Mouse (Mus musculus) midbrain, embryonic 14.5 days (tissue): ENCODE measurements at regions not wholly inside any gene's neighbourhood (a gene's known extent, or its start where the extent isn't known, plus 50 kb on each side); places are given as distances from the start of the nearest gene placed in this dataset.
A peak's percentile ranks its signal among the peaks of the same experiment; 100 is the strongest.

Experiments used
- ATAC-seq: fragments of 200-750 bp; cut with Nextera tagmentation; 2 replicates; pipeline ENCODE4 v1.8.0; 2017; ENCODE audit warnings: moderate number of reproducible peaks, moderate library complexity; ENCODE audit not compliant: low FRiP score, low TSS enrichment
- DNase-seq: peaks from one replicate; pipeline ENCODE4 v3.0.0-alpha.2; 2015
- H3K27ac ChIP-seq: fragments of 300-500 bp; sonication (generic); replicated peaks from 2 replicates; pipeline ENCODE4 v1.5.1; 2014; ENCODE audit warnings: mild to moderate bottlenecking, low read depth, low read length, moderate library complexity
- H3K27me3 ChIP-seq: fragments of 300-500 bp; sonication (generic); 2 replicates; pipeline ENCODE4 v1.6.1; 2014; ENCODE audit warnings: low read length, control low read depth, mixed read lengths; ENCODE audit not compliant: control insufficient read depth, insufficient read depth
- H3K36me3 ChIP-seq: fragments of 300-500 bp; sonication (generic); 2 replicates; pipeline ENCODE4 v1.6.1; 2014; ENCODE audit warnings: low read length, control low read depth; ENCODE audit not compliant: control insufficient read depth, insufficient read depth
- H3K4me1 ChIP-seq: fragments of 300-500 bp; sonication (generic); 2 replicates; pipeline ENCODE4 v1.6.1; 2014; ENCODE audit warnings: mild to moderate bottlenecking, antibody characterized with exemption, low read length, control low read depth; ENCODE audit not compliant: control insufficient read depth, insufficient read depth
- H3K4me2 ChIP-seq: fragments of 300-500 bp; sonication (generic); 2 replicates; pipeline ENCODE4 v1.6.1; 2014; ENCODE audit warnings: mild to moderate bottlenecking, low read length, moderate library complexity
- H3K4me3 ChIP-seq: fragments of 300-500 bp; sonication (generic); replicated peaks from 2 replicates; pipeline ENCODE4 v1.5.1; 2014; ENCODE audit warnings: low read depth, low read length
- H3K9ac ChIP-seq: fragments of 300-500 bp; sonication (generic); replicated peaks from 2 replicates; pipeline ENCODE4 v1.6.1; 2014; ENCODE audit warnings: mild to moderate bottlenecking, low read length, moderate library complexity
- H3K9me3 ChIP-seq: fragments of 300-500 bp; sonication (generic); 2 replicates; pipeline ENCODE4 v1.6.1; 2016; ENCODE audit warnings: low read length, control low read depth, mixed read lengths; ENCODE audit not compliant: control insufficient read depth
- WGBS: fragments of 180-500 bp; shearing (Covaris S2); extraction: QIAGEN DNeasy Blood & Tissue Kit; methylation state at CpG from one replicate; pipeline ENCODE4 v1.1.7; 2014; 5-methylcytosine and 5-hydroxymethylcytosine counted together

GRCm38 (mm10) chr4:150775281-150775680 is 78.4 kb upstream of the Errfi1 start:
- WGBS: 94% methylated on average over 8 of the region's 8 CpGs
- Histone ChIP-seq H3K9me3 (no peaks in the 10 kb centered on the region), H3K27me3 (no peaks in the 10 kb centered on the region), H3K4me2 (no peak overlapping the region), H3K4me3 (no peak overlapping the region), H3K27ac (no peak overlapping the region), H3K36me3 (no peaks in the 10 kb centered on the region), H3K9ac (no peak overlapping the region), H3K4me1 (no peaks in the 10 kb centered on the region)
- no peak for DNase-seq
- ATAC-seq: no peak

GRCm38 (mm10) chr4:150774289-150774914 is 79.3 kb upstream of the Errfi1 start:
- Histone ChIP-seq H3K4me3 (no peak overlapping the region), H3K9ac (no peak overlapping the region), H3K36me3 (no peaks in the 10 kb centered on the region), H3K9me3 (no peaks in the 10 kb centered on the region), H3K4me1 (no peaks in the 10 kb centered on the region), H3K27me3 (no peaks in the 10 kb centered on the region), H3K4me2 (no peak overlapping the region), H3K27ac (no peak overlapping the region)
- WGBS: 80% methylated on average over 7 of the region's 7 CpGs
- ATAC-seq (no peak), DNase-seq (no peak)

- no peak overlapping the region for H3K27ac ChIP-seq
- H3K9me3 ChIP-seq: no peaks in the 10 kb centered on the region
- H3K36me3 ChIP-seq: no peaks in the 10 kb centered on the region
- no peak for ATAC-seq
- H3K4me3 ChIP-seq: no peak overlapping the region
- H3K4me2 ChIP-seq: no peak overlapping the region
- H3K4me1 ChIP-seq: no peaks in the 10 kb centered on the region
- H3K27me3 ChIP-seq: no peaks in the 10 kb centered on the region
- DNase-seq: no peak
- WGBS: 78% methylated on average over 6 of the region's 6 CpGs
- no peak overlapping the region for H3K9ac ChIP-seq
Measured at GRCm38 (mm10) chr4:150771922-150772651, 81.6 kb upstream of the Errfi1 start.

GRCm38 (mm10) chr4:150771469-150771868 is 82.2 kb upstream of the Errfi1 start:
- ATAC-seq (no peak), DNase-seq (no peak)
- H3K36me3 ChIP-seq: no peaks in the 10 kb centered on the region
- no peaks in the 10 kb centered on the region for H3K27me3 ChIP-seq
- H3K4me1 ChIP-seq: no peaks in the 10 kb centered on the region
- 36% methylated on average over 2 of the region's 2 CpGs for WGBS
- no peak overlapping the region for H3K4me3 ChIP-seq
- no peak overlapping the region for H3K27ac ChIP-seq
- H3K9me3 ChIP-seq: no peaks in the 10 kb centered on the region
- no peak overlapping the region for H3K9ac ChIP-seq
- H3K4me2 ChIP-seq: no peak overlapping the region

DNA sequence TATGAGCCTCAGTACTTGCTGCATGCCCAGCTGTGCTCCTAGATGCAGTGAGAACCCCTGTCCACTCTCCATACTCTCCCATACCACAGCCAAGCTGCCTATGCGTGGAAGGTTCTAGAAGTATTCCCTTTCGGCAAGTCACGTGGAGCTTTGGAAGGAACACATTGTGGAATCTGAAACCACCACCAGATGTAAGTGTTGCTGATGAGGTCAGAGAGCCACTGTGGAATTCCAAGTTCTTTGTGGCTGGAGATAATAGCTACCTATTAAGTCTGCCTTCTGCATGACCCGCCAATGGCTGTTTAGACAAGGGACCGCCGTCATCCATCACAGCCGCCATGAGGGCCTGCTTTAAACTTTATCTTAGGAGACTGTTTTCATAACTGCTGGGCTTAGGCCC is 84.7 kb upstream of the Errfi1 start:
- Histone ChIP-seq H3K4me2 (no peak overlapping the region), H3K9me3 (no peaks in the 10 kb centered on the region), H3K4me3 (no peak overlapping the region), H3K9ac (no peak overlapping the region), H3K27me3 (no peaks in the 10 kb centered on the region), H3K4me1 (no peaks in the 10 kb centered on the region), H3K27ac (no peak overlapping the region), H3K36me3 (no peaks in the 10 kb centered on the region)
- ATAC-seq: no peak
- DNase-seq: no peak
- 87% methylated on average over 7 of the region's 7 CpGs for WGBS

DNA sequence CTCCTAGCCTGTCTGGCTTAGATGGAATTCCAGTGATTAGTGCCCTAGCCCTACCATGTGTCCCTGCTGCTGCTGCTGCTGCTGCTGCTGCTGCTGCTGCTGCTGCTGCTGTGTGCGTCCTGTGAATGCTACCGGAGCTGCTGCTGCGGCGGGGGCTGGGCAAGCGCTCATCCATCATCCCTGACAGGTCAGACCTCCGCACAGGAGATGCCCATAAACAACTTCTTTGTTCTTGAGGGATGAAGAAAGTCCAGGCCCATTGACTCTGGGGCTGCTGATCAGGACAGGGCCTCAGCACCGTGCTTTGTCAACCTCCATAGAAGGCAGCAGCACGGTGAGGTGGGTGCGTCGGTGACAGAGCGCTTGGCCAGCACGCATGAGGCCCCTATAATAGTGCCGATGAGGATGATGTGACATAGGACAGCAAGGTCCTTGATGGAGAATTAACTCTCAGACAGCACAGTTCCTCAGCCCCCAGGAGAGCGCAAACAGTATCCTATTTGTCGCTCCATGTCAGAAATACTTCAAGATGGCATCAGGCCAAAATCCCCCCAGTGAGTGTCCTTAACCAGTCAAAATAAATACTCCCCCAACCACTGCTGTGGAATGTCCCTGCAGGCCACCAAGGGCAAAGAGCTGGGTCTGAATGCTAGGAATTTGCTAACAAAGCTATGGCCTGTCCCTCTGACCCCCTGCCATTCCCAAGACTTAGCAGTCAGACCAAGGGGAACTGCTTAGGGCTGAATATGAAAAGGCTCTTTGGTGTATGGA is 95.1 kb upstream of the Errfi1 start:
- Histone ChIP-seq H3K27ac (peak overlapping the region; percentile 80), H3K4me3 (no peak overlapping the region), H3K36me3 (no peaks in the 10 kb centered on the region), H3K9ac (peak overlapping the region; percentile 51), H3K4me1 (peaks cover 18% of the 10 kb centered on the region), H3K9me3 (no peaks in the 10 kb centered on the region), H3K27me3 (no peaks in the 10 kb centered on the region), H3K4me2 (peak overlapping the region; percentile 41)
- WGBS: 9% methylated on average over 15 of the region's 15 CpGs
- DNase-seq (peak; percentile 63), ATAC-seq (peak; percentile 57; the same call in 1 of the 2 replicates)

- Histone ChIP-seq H3K4me2 (peak overlapping the region; percentile 41), H3K9ac (peak overlapping the region; percentile 51; the same call in 1 of the 2 replicates)
- WGBS: 40% methylated on average over 10 of the region's 10 CpGs
Measured at GRCm38 (mm10) chr4:150757815-150758426, 95.8 kb upstream of the Errfi1 start.

GRCm38 (mm10) chr4:150757291-150757741 is 96.4 kb upstream of the Errfi1 start:
- WGBS: 79% methylated on average over 10 of the region's 10 CpGs
- no peak overlapping the region for H3K4me3 ChIP-seq
- H3K9me3 ChIP-seq: no peaks in the 10 kb centered on the region
- no peak overlapping the region for H3K9ac ChIP-seq
- H3K27me3 ChIP-seq: no peaks in the 10 kb centered on the region
- H3K4me1 ChIP-seq: peaks cover 18% of the 10 kb centered on the region
- no peak overlapping the region for H3K4me2 ChIP-seq
- ATAC-seq (no peak), DNase-seq (peak; percentile 44)
- peak overlapping the region; percentile 80; the same call in 1 of the 2 replicates for H3K27ac ChIP-seq
- no peaks in the 10 kb centered on the region for H3K36me3 ChIP-seq

More at GRCm38 (mm10) chr4:150757815-150758426, 95.8 kb upstream of the Errfi1 start:
- peak overlapping the region; percentile 80 for H3K27ac ChIP-seq
- no peaks in the 10 kb centered on the region for H3K27me3 ChIP-seq
- H3K9me3 ChIP-seq: no peaks in the 10 kb centered on the region
- ATAC-seq (no peak), DNase-seq (no peak)
- no peak overlapping the region for H3K4me3 ChIP-seq
- H3K4me1 ChIP-seq: peaks cover 18% of the 10 kb centered on the region
- no peaks in the 10 kb centered on the region for H3K36me3 ChIP-seq
